Mouse (Mus musculus) brain, embryonic 14.5 days (tissue): ENCODE results near the gene Tmem91.

Source experiments
- CTCF ChIP-seq: fragments of 200-500 bp; IDR thresholded peaks from 2 replicates; pipeline ENCODE4 v1.5.1; 2012; ENCODE audit warnings: inconsistent platforms, mild to moderate bottlenecking, moderate library complexity, borderline replicate concordance; ENCODE audit not compliant: insufficient read depth, insufficient read length; ENCODE audit errors: extremely low read depth
- POLR2A ChIP-seq: fragments of 200-500 bp; IDR thresholded peaks from 2 replicates; pipeline ENCODE4 v1.6.1; 2012; ENCODE audit warnings: mild to moderate bottlenecking, inconsistent platforms, borderline replicate concordance; ENCODE audit not compliant: poor library complexity, insufficient read depth, insufficient read length, severe bottlenecking; ENCODE audit errors: extremely low read depth

DNA sequence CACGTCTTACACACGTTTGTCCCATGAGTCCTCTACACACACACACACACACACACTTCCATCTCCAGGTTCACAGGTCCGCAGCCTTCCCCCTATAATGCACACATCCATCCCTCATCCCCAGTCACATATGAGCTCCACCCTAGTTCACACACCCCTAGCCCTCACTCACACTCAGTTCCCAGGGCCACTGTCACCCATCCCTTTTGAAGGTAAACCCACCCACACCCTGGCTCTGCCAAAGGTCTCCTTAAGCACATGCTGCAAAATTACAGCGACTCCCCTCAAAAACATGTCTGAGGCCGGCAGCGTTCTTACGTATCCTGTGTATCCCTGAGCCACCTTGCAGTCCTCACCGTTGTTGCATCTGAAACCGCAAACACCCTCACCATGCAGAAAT is 669 bp downstream of the Tmem91 start:
- no peak for TF ChIP-seq CTCF
- no peak for TF ChIP-seq POLR2A
